In the genomic region with DNA sequence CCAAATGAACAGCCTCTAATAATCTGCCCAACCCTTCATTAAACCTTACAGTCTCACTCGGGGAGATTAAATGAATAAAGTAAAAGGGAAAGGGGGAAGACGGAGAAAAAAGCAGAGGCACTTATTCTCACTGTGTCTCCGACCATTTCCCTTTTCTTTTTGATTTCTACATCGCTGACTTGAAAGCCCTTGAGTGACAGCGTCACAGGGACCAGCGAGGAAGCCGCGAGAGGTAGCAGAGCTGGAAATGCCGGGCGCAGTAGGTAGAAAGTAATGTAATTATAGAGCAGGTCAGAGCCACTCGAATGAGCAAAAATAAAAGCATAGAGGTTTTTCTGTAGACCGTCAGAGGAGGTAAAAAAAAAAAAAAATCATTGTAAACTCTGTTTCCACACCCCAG, we compare ENCODE assay signal across 21 mouse cellular contexts.
"Had no signal": no experiment of that assay in that cellular context is flagged by ENCODE, and none has a peak within 500 bp of the region (broad histone marks: within the 10 kb centered on the region; RNA-seq: fewer than 3 reads in every experiment).

No protein-coding gene starts in this region.

- H3K4me1 ChIP-seq: liver, embryonic 12.5 days; liver, embryonic 15.5 days; lung, embryonic 15.5 days; stomach, embryonic 15.5 days had no signal

- H3K27me3 ChIP-seq: liver, embryonic 12.5 days; liver, embryonic 15.5 days; lung, embryonic 15.5 days; stomach, embryonic 15.5 days had no signal

- ATAC-seq: liver, embryonic 12.5 days; midbrain, embryonic 13.5 days; midbrain, embryonic 16.5 days had no signal

- H3K36me3 ChIP-seq: lung, embryonic 15.5 days had no signal

- H3K4me2 ChIP-seq: liver, embryonic 12.5 days; liver, embryonic 15.5 days; lung, embryonic 15.5 days; midbrain, embryonic 13.5 days; neural tube, embryonic 13.5 days; stomach, embryonic 15.5 days had no signal

- H3K9me3 ChIP-seq: liver, embryonic 15.5 days; lung, embryonic 15.5 days; stomach, embryonic 15.5 days had no signal

- H3K27ac ChIP-seq: left cerebral cortex, adult 2 months; liver, embryonic 12.5 days; liver, embryonic 15.5 days; lung, embryonic 15.5 days; midbrain, embryonic 10.5 days; neural tube, embryonic 13.5 days; stomach, embryonic 15.5 days had no signal

- DNase-seq: kidney, postnatal 10 days; kidney, postnatal 36 days; layer of hippocampus, postnatal 36 days; lung, adult 18-20 months; lung, postnatal 10 days; lung, postnatal 36 days; retina, postnatal 1 day; right cerebral cortex, postnatal 25 days; spleen, adult 18-20 months; thymus, postnatal 25 days had no signal

- H3K4me3 ChIP-seq: left cerebral cortex, adult 2 months; liver, embryonic 12.5 days; liver, embryonic 15.5 days; lung, embryonic 15.5 days; megakaryocyte, embryonic 14.5 days; midbrain, embryonic 10.5 days; midbrain, embryonic 13.5 days; myocyte; neural tube, embryonic 13.5 days; stomach, embryonic 15.5 days had no signal

- H3K9ac ChIP-seq: liver, embryonic 12.5 days; liver, embryonic 15.5 days; lung, embryonic 15.5 days; midbrain, embryonic 13.5 days; neural tube, embryonic 13.5 days; stomach, embryonic 15.5 days had no signal
